Mouse (Mus musculus): Measurements from ENCODE around the gene Zranb2. TPM values are rescaled to one million over a fixed set of nuclear protein-coding genes. Genes with fewer than 3 reads are reported as not detected.

Gene Zranb2
- total RNA-seq (2012; rRNA removed), result 62.7 and 72.6 TPM in 2 replicates

- peak within 1 kb of the TSS; percentile 80 to 83 for H3K4me3 ChIP-seq (ENCODE audit: insufficient read depth in 1 of 2, low read depth in 1 of 2, low read length in 2 of 2, poor library complexity in 1 of 2, severe bottlenecking in 1 of 2)
- H3K9ac ChIP-seq (ENCODE audit: insufficient read depth, low read depth, low read length, poor library complexity, severe bottlenecking), result peak within 1 kb of the TSS; percentile 94
- TF ChIP-seq CHD2 (IDR thresholded peaks at IDR 0.05; ENCODE audit: low read depth, low read length) (no peak), ZC3H11A (IDR thresholded peaks at IDR 0.05; ENCODE audit: borderline replicate concordance, low read depth, low read length) (no peak), MAFK (IDR thresholded peaks at IDR 0.05; ENCODE audit: insufficient read depth, low read depth, low read length) (0 out of 2 replicates have a peak, but pooled peaks have one; percentile 3), HCFC1 (IDR thresholded peaks at IDR 0.05; ENCODE audit: borderline replicate concordance, insufficient read depth, low read length) (peak; percentile 79), ZNF384 (IDR thresholded peaks at IDR 0.05; ENCODE audit: low read depth, low read length) (no peak)
- H3K9me3 ChIP-seq (ENCODE audit: control insufficient read depth, insufficient read depth, low read depth, low read length), result no peaks in the 10 kb centered on the region
- H3K27ac ChIP-seq (ENCODE audit: insufficient read depth, low read depth, low read length, poor library complexity, severe bottlenecking), result peak within 1 kb of the TSS; percentile 84
- H3K4me1 ChIP-seq (ENCODE audit: control insufficient read depth in 2 of 2, insufficient read depth in 2 of 2, low read length in 2 of 2, poor library complexity in 1 of 2), result 0 out of 4 replicates have a peak, but pooled peaks cover 0 to 1% of the 10 kb centered on the region in 2 experiments
- DNase-seq (ENCODE audit: low read depth, low spot score), result peak; percentile 83
- in situ Hi-C loops (cut with MboI; ENCODE audit: low sequenced_read_pairs in 2 of 2, unreplicated experiment in 2 of 2), result loop anchor here in 1 of 2 experiments (25.0 kb wide), 1 partner anchor 478 kb away; no protein-coding TSS in a partner anchor
- H3K36me3 ChIP-seq (ENCODE audit: control insufficient read depth, insufficient read depth, low read length, poor library complexity, severe bottlenecking), result peaks cover 4% of the 10 kb centered on the region
Measured at GRCm38 (mm10) chr3:157533964-157534785, at the start of gene Zranb2. Zranb2 (plus strand) TSS chr3:157534160.

GRCm38 (mm10) chr3:157492043-157492442 lies 41.9 kb upstream of the Zranb2 start:
- H3K9ac ChIP-seq (ENCODE audit: insufficient read depth, low read depth, low read length, poor library complexity, severe bottlenecking), result no peak overlapping the region
- H3K36me3 ChIP-seq (ENCODE audit: control insufficient read depth, insufficient read depth, low read length, poor library complexity, severe bottlenecking), result no peaks in the 10 kb centered on the region
- no peak for TF ChIP-seq CHD2 (IDR thresholded peaks at IDR 0.05; ENCODE audit: low read depth, low read length)
- TF ChIP-seq HCFC1 (IDR thresholded peaks at IDR 0.05; ENCODE audit: borderline replicate concordance, insufficient read depth, low read length), result no peak
- TF ChIP-seq ZNF384 (IDR thresholded peaks at IDR 0.05; ENCODE audit: low read depth, low read length), result no peak
- no peak for TF ChIP-seq ZC3H11A (IDR thresholded peaks at IDR 0.05; ENCODE audit: borderline replicate concordance, low read depth, low read length)
- no peak for TF ChIP-seq MAFK (IDR thresholded peaks at IDR 0.05; ENCODE audit: insufficient read depth, low read depth, low read length)
- H3K4me1 ChIP-seq (ENCODE audit: control insufficient read depth in 2 of 2, insufficient read depth in 2 of 2, low read length in 2 of 2, poor library complexity in 1 of 2), result no peaks in the 10 kb centered on the region
- H3K9me3 ChIP-seq (ENCODE audit: control insufficient read depth, insufficient read depth, low read depth, low read length), result no peaks in the 10 kb centered on the region
- no peak overlapping the region for H3K27ac ChIP-seq (ENCODE audit: insufficient read depth, low read depth, low read length, poor library complexity, severe bottlenecking)
- in situ Hi-C loops (cut with MboI; ENCODE audit: low sequenced_read_pairs in 2 of 2, unreplicated experiment in 2 of 2), result no loop called here
- no peak for DNase-seq (ENCODE audit: low read depth, low spot score)
- H3K4me3 ChIP-seq (ENCODE audit: insufficient read depth in 1 of 2, low read depth in 1 of 2, low read length in 2 of 2, poor library complexity in 1 of 2, severe bottlenecking in 1 of 2), result no peak overlapping the region

GRCm38 (mm10) chr3:157502216-157502615 lies 31.7 kb upstream of the Zranb2 start:
- no peak overlapping the region for H3K9ac ChIP-seq (ENCODE audit: insufficient read depth, low read depth, low read length, poor library complexity, severe bottlenecking)
- H3K27ac ChIP-seq (ENCODE audit: insufficient read depth, low read depth, low read length, poor library complexity, severe bottlenecking), result no peak overlapping the region
- H3K9me3 ChIP-seq (ENCODE audit: control insufficient read depth, insufficient read depth, low read depth, low read length), result no peaks in the 10 kb centered on the region
- no peaks in the 10 kb centered on the region for H3K4me1 ChIP-seq (ENCODE audit: control insufficient read depth in 2 of 2, insufficient read depth in 2 of 2, low read length in 2 of 2, poor library complexity in 1 of 2)
- TF ChIP-seq HCFC1 (IDR thresholded peaks at IDR 0.05; ENCODE audit: borderline replicate concordance, insufficient read depth, low read length), result no peak
- TF ChIP-seq CHD2 (IDR thresholded peaks at IDR 0.05; ENCODE audit: low read depth, low read length), result no peak
- no peak for TF ChIP-seq ZC3H11A (IDR thresholded peaks at IDR 0.05; ENCODE audit: borderline replicate concordance, low read depth, low read length)
- no peak for TF ChIP-seq ZNF384 (IDR thresholded peaks at IDR 0.05; ENCODE audit: low read depth, low read length)
- no peak for TF ChIP-seq MAFK (IDR thresholded peaks at IDR 0.05; ENCODE audit: insufficient read depth, low read depth, low read length)
- in situ Hi-C loops (cut with MboI; ENCODE audit: low sequenced_read_pairs in 2 of 2, unreplicated experiment in 2 of 2), result loop anchor here in 1 of 2 experiments (25.0 kb wide), 1 partner anchor 265 kb away; no protein-coding TSS in a partner anchor
- no peaks in the 10 kb centered on the region for H3K36me3 ChIP-seq (ENCODE audit: control insufficient read depth, insufficient read depth, low read length, poor library complexity, severe bottlenecking)
- H3K4me3 ChIP-seq (ENCODE audit: insufficient read depth in 1 of 2, low read depth in 1 of 2, low read length in 2 of 2, poor library complexity in 1 of 2, severe bottlenecking in 1 of 2), result no peak overlapping the region
- DNase-seq (ENCODE audit: low read depth, low spot score), result no peak

DNA sequence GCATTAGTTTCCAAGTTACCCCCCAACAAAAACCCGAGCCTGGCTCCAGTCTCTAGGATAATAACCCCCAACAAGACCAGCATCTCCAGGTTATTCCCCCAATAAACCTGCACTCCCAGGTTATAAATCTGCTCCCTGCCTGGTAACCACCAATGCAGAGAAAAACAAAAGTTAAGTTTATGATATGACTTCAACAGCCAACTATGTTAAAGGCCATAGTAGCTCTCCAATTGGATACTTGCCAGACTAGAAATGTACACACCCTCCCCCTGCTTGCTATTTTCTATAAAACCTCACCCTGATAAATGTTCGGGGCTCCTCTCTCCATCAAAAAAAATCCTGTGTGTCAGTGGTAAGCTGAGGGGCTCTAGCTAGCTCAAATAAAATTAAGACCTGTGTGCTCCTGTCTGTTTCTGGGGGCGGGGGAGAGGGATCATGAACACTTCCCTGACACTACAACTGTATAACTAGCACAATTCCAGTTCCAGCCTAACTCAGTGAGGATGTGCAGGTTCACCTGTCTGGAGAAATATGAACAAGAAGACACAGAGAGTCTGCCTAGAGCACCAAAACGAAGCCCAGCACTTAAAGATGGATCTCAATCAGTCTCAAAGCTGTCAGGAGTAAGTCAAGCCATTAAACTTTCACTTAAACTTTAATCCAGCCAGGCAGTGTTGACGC lies 19.7 kb upstream of the Zranb2 start:
- in situ Hi-C loops (cut with MboI; ENCODE audit: low sequenced_read_pairs in 2 of 2, unreplicated experiment in 2 of 2), result loop anchor here in 1 of 2 experiments (25.0 kb wide), 1 partner anchor 277 kb away; no protein-coding TSS in a partner anchor
- Histone ChIP-seq H3K9ac (ENCODE audit: insufficient read depth, low read depth, low read length, poor library complexity, severe bottlenecking) (no peak overlapping the region), H3K4me1 (ENCODE audit: control insufficient read depth in 2 of 2, insufficient read depth in 2 of 2, low read length in 2 of 2, poor library complexity in 1 of 2) (no peaks in the 10 kb centered on the region), H3K9me3 (ENCODE audit: control insufficient read depth, insufficient read depth, low read depth, low read length) (no peaks in the 10 kb centered on the region), H3K27ac (ENCODE audit: insufficient read depth, low read depth, low read length, poor library complexity, severe bottlenecking) (no peak overlapping the region), H3K4me3 (ENCODE audit: insufficient read depth in 1 of 2, low read depth in 1 of 2, low read length in 2 of 2, poor library complexity in 1 of 2, severe bottlenecking in 1 of 2) (no peak overlapping the region), H3K36me3 (ENCODE audit: control insufficient read depth, insufficient read depth, low read length, poor library complexity, severe bottlenecking) (no peaks in the 10 kb centered on the region)
- DNase-seq (ENCODE audit: low read depth, low spot score), result no peak
- no peak for TF ChIP-seq ZC3H11A (IDR thresholded peaks at IDR 0.05; ENCODE audit: borderline replicate concordance, low read depth, low read length)
- no peak for TF ChIP-seq ZNF384 (IDR thresholded peaks at IDR 0.05; ENCODE audit: low read depth, low read length)
- no peak for TF ChIP-seq CHD2 (IDR thresholded peaks at IDR 0.05; ENCODE audit: low read depth, low read length)
- no peak for TF ChIP-seq HCFC1 (IDR thresholded peaks at IDR 0.05; ENCODE audit: borderline replicate concordance, insufficient read depth, low read length)
- no peak for TF ChIP-seq MAFK (IDR thresholded peaks at IDR 0.05; ENCODE audit: insufficient read depth, low read depth, low read length)

Measured in ES-E14 (cell line).